Mouse (Mus musculus): ENCODE data around the gene Hes2. TPM values are rescaled to one million over a fixed set of nuclear protein-coding genes. Genes with fewer than 3 reads are reported as not detected.

Gene Hes2
- polyA plus RNA-seq, 1 experiment from 2014 or later = not detected

GRCm38 (mm10) chr4:152168052-152168451, 9.4 kb downstream of the Hes2 start:
- 62% methylated on average over 8 of the region's 8 CpGs for WGBS
- no peak overlapping the region for H3K4me3 ChIP-seq
- H3K27me3 ChIP-seq = peaks cover 22% of the 10 kb centered on the region
- no peaks in the 10 kb centered on the region for H3K36me3 ChIP-seq
- H3K4me1 ChIP-seq = peaks cover 13% of the 10 kb centered on the region; the same call in 1 of the 2 replicates
- no peak overlapping the region for H3K27ac ChIP-seq
- no peak overlapping the region for H3K9ac ChIP-seq
- no peak for ATAC-seq (ENCODE audit: insufficient number of reproducible peaks, insufficient read depth, low FRiP score, low TSS enrichment, low read depth)
- H3K9me3 ChIP-seq = peaks cover 4% of the 10 kb centered on the region; the same call in 1 of the 2 replicates
- no peak overlapping the region for H3K4me2 ChIP-seq

- no peak overlapping the region for H3K27ac ChIP-seq
- peaks cover 18% of the 10 kb centered on the region for H3K27me3 ChIP-seq
- H3K4me3 ChIP-seq = no peak overlapping the region
- 78% methylated on average over 7 of the region's 7 CpGs for WGBS
- H3K4me2 ChIP-seq = no peak overlapping the region
- H3K4me1 ChIP-seq = peaks cover 13% of the 10 kb centered on the region; the same call in 1 of the 2 replicates
- H3K9me3 ChIP-seq = peaks cover 4% of the 10 kb centered on the region; the same call in 1 of the 2 replicates
- no peak overlapping the region for H3K9ac ChIP-seq
- H3K36me3 ChIP-seq = no peaks in the 10 kb centered on the region
- ATAC-seq (ENCODE audit: insufficient number of reproducible peaks, insufficient read depth, low FRiP score, low TSS enrichment, low read depth) = no peak
Measured at GRCm38 (mm10) chr4:152169103-152169502, 10.4 kb downstream of the Hes2 start.

- H3K9ac ChIP-seq = no peak overlapping the region
- H3K36me3 ChIP-seq = no peaks in the 10 kb centered on the region
- WGBS = 81% methylated on average over 10 of the region's 10 CpGs
- no peak overlapping the region for H3K4me2 ChIP-seq
- H3K9me3 ChIP-seq = peaks cover 4% of the 10 kb centered on the region; the same call in 1 of the 2 replicates
- H3K27me3 ChIP-seq = peaks cover 20% of the 10 kb centered on the region; the same call in 1 of the 2 replicates
- no peak for ATAC-seq (ENCODE audit: insufficient number of reproducible peaks, insufficient read depth, low FRiP score, low TSS enrichment, low read depth)
- peaks cover 8% of the 10 kb centered on the region; the same call in 1 of the 2 replicates for H3K4me1 ChIP-seq
- no peak overlapping the region for H3K27ac ChIP-seq
- no peak overlapping the region for H3K4me3 ChIP-seq
Measured at GRCm38 (mm10) chr4:152170286-152170685, 11.6 kb downstream of the Hes2 start.

GRCm38 (mm10) chr4:152171543-152171942, 12.9 kb downstream of the Hes2 start:
- no peaks in the 10 kb centered on the region for H3K36me3 ChIP-seq
- no peak overlapping the region for H3K27ac ChIP-seq
- peaks cover 4% of the 10 kb centered on the region; the same call in 1 of the 2 replicates for H3K9me3 ChIP-seq
- ATAC-seq (ENCODE audit: insufficient number of reproducible peaks, insufficient read depth, low FRiP score, low TSS enrichment, low read depth) = no peak
- H3K4me1 ChIP-seq = no peaks in the 10 kb centered on the region
- 86% methylated on average over 6 of the region's 6 CpGs for WGBS
- peaks cover 27% of the 10 kb centered on the region for H3K27me3 ChIP-seq
- no peak overlapping the region for H3K9ac ChIP-seq
- H3K4me3 ChIP-seq = no peak overlapping the region
- no peak overlapping the region for H3K4me2 ChIP-seq

DNA sequence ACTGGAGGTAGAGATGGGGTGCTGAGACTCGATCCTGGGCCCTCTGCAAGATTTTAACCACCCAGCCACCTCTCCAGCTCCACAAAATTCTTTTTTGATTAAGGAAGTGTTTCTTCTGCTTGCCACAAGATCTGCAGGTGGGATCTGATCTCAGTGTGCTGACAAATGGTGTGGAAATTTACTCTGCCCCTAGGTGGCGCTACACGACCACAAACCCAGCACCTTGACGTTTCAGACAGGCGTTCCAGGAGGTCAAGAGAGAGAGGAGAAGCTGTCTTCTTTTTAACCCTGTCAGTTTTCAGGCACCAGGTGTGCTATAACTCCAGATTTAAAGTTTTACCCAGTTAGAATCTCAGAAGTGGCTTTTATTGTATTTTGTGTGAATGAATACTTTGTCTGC, 14.4 kb downstream of the Hes2 start:
- H3K27me3 ChIP-seq = peaks cover 30% of the 10 kb centered on the region
- H3K36me3 ChIP-seq = no peaks in the 10 kb centered on the region
- H3K9ac ChIP-seq = no peak overlapping the region
- H3K4me3 ChIP-seq = no peak overlapping the region
- no peak for ATAC-seq (ENCODE audit: insufficient number of reproducible peaks, insufficient read depth, low FRiP score, low TSS enrichment, low read depth)
- H3K27ac ChIP-seq = no peak overlapping the region
- under 1% methylated on average over 5 of the region's 5 CpGs for WGBS
- H3K4me2 ChIP-seq = no peak overlapping the region
- peaks cover 4% of the 10 kb centered on the region; the same call in 1 of the 2 replicates for H3K9me3 ChIP-seq
- peaks cover 6% of the 10 kb centered on the region for H3K4me1 ChIP-seq

DNA sequence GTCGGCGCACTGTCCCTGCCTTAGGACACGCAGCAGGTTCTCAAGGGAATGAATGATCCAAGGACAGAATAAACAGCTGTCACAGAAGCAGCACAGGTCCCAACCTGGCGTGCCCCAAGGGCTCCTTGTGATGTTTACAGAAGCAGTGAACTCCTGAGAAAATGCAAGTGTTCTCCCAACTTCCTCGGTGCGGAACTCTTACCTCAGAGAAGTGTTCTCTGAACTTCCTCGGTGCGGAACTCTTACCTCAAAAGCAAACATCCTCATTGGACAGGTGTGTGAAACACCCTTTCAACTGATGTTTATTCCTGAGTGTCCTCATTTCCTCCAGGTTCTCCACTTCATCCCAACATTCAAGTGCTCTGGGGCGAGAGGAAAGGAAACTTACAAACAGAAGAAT, 15.3 kb downstream of the Hes2 start:
- ATAC-seq (ENCODE audit: insufficient number of reproducible peaks, insufficient read depth, low FRiP score, low TSS enrichment, low read depth) = no peak
- Histone ChIP-seq H3K9ac (no peak overlapping the region), H3K36me3 (no peaks in the 10 kb centered on the region), H3K4me1 (peaks cover 13% of the 10 kb centered on the region), H3K27me3 (peaks cover 39% of the 10 kb centered on the region), H3K4me2 (no peak overlapping the region), H3K27ac (no peak overlapping the region), H3K4me3 (no peak overlapping the region), H3K9me3 (peaks cover 4% of the 10 kb centered on the region; the same call in 1 of the 2 replicates)
- WGBS = 81% methylated on average over 9 of the region's 9 CpGs

GRCm38 (mm10) chr4:152176638-152177037, 18.0 kb downstream of the Hes2 start:
- H3K4me1 ChIP-seq = peaks cover 15% of the 10 kb centered on the region
- H3K27ac ChIP-seq = no peak overlapping the region
- peaks cover 1% of the 10 kb centered on the region; the same call in 1 of the 2 replicates for H3K9me3 ChIP-seq
- H3K27me3 ChIP-seq = peaks cover 42% of the 10 kb centered on the region
- H3K4me2 ChIP-seq = 0 out of 2 replicates have a peak overlapping the region, but pooled peaks have one; percentile 96
- no peak for ATAC-seq (ENCODE audit: insufficient number of reproducible peaks, insufficient read depth, low FRiP score, low TSS enrichment, low read depth)
- no peaks in the 10 kb centered on the region for H3K36me3 ChIP-seq
- no peak overlapping the region for H3K9ac ChIP-seq
- no peak overlapping the region for H3K4me3 ChIP-seq
- 70% methylated on average over 3 of the region's 3 CpGs for WGBS

DNA sequence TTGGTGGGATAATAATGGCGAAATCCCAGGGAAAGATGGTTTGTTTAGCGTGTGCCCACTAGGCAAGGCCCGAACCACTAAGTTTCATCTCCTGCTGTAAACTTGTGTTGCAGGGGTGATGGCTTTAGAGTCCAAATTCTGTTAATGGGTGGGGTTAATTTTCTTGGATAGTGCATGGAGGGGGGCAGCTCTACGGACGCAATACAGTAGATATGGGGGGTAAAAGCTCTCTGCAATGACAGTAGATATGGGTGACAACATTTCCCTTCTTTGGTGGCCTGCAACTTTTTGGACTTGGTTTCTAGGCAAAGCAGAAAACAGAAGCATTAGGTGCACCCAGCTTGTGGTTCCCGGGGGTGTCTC, 18.5 kb downstream of the Hes2 start:
- Histone ChIP-seq H3K9me3 (no peaks in the 10 kb centered on the region), H3K36me3 (no peaks in the 10 kb centered on the region), H3K9ac (peak overlapping the region; percentile 90), H3K4me3 (peak overlapping the region; percentile 62), H3K4me1 (peaks cover 15% of the 10 kb centered on the region), H3K27ac (0 out of 2 replicates have a peak overlapping the region, but pooled peaks have one; percentile 62), H3K27me3 (peaks cover 42% of the 10 kb centered on the region), H3K4me2 (peak overlapping the region; percentile 96)
- 66% methylated on average over 6 of the region's 6 CpGs for WGBS
- no peak for ATAC-seq (ENCODE audit: insufficient number of reproducible peaks, insufficient read depth, low FRiP score, low TSS enrichment, low read depth)

- peaks cover 15% of the 10 kb centered on the region for H3K4me1 ChIP-seq
- H3K9ac ChIP-seq = peak within 1 kb of the TSS; percentile 90
- peaks cover 42% of the 10 kb centered on the region for H3K27me3 ChIP-seq
- no peaks in the 10 kb centered on the region for H3K36me3 ChIP-seq
- peak within 1 kb of the TSS; percentile 62 for H3K4me3 ChIP-seq
- under 1% methylated on average over 105 of the region's 108 CpGs for WGBS
- peak; percentile 94 for ATAC-seq (ENCODE audit: insufficient number of reproducible peaks, insufficient read depth, low FRiP score, low TSS enrichment, low read depth)
- H3K27ac ChIP-seq = peak within 1 kb of the TSS; percentile 62
- peak within 1 kb of the TSS; percentile 96 for H3K4me2 ChIP-seq
- no peaks in the 10 kb centered on the region for H3K9me3 ChIP-seq
Measured at GRCm38 (mm10) chr4:152177537-152178343, 19.1 kb downstream of the Hes2 start, which contains the start of gene Acot7. Gene Acot7 (plus strand): TSS chr4:152178134.

GRCm38 (mm10) chr4:152178344-152178864, 19.7 kb downstream of the Hes2 start:
- WGBS = under 1% methylated on average over 35 of the region's 35 CpGs

GRCm38 (mm10) chr4:152178916-152179705, 20.4 kb downstream of the Hes2 start:
- H3K27ac ChIP-seq = no peak overlapping the region
- peaks cover 15% of the 10 kb centered on the region for H3K4me1 ChIP-seq
- no peaks in the 10 kb centered on the region for H3K36me3 ChIP-seq
- no peaks in the 10 kb centered on the region for H3K9me3 ChIP-seq
- no peak for ATAC-seq (ENCODE audit: insufficient number of reproducible peaks, insufficient read depth, low FRiP score, low TSS enrichment, low read depth)
- peak overlapping the region; percentile 62 for H3K4me3 ChIP-seq
- peak overlapping the region; percentile 66 for H3K9ac ChIP-seq
- 32% methylated on average over 16 of the region's 16 CpGs for WGBS
- H3K27me3 ChIP-seq = peaks cover 42% of the 10 kb centered on the region
- H3K4me2 ChIP-seq = peak overlapping the region; percentile 96

More at GRCm38 (mm10) chr4:152178344-152178864, 19.7 kb downstream of the Hes2 start:
- Histone ChIP-seq H3K4me3 (peak overlapping the region; percentile 62), H3K9me3 (no peaks in the 10 kb centered on the region), H3K4me1 (peaks cover 15% of the 10 kb centered on the region), H3K27me3 (peaks cover 42% of the 10 kb centered on the region), H3K36me3 (no peaks in the 10 kb centered on the region), H3K4me2 (peak overlapping the region; percentile 96), H3K27ac (no peak overlapping the region), H3K9ac (peak overlapping the region; percentile 66)
- ATAC-seq (ENCODE audit: insufficient number of reproducible peaks, insufficient read depth, low FRiP score, low TSS enrichment, low read depth) = peak; percentile 56

Data from embryonic facial prominence, embryonic 13.5 days (tissue).